Mouse (Mus musculus): Measurements from ENCODE around the gene Cecr2. TPM values are rescaled to one million over a fixed set of nuclear protein-coding genes. Genes with fewer than 3 reads are reported as not detected.
"Not testable (repeated sequence)": the region's sequence is repeated elsewhere in the genome, so short reads cannot be mapped to it uniquely, and the experiment has no call there.

Cecr2 gene
- polyA plus RNA-seq, 1 experiment from 2014 or later = 5.2 TPM

- H3K27ac ChIP-seq (replicated peaks; ENCODE audit: low read depth, low read length) = no peak overlapping the region
- ATAC-seq (ENCODE audit: low FRiP score, low TSS enrichment) (no peak), DNase-seq (no peak)
- H3K4me2 ChIP-seq (ENCODE audit: low read length) = no peak overlapping the region
- no peak overlapping the region for H3K9ac ChIP-seq (replicated peaks; ENCODE audit: low read length)
- peaks cover 78% of the 10 kb centered on the region for H3K36me3 ChIP-seq (ENCODE audit: control insufficient read depth, insufficient read depth, low read length)
- H3K27me3 ChIP-seq (ENCODE audit: control insufficient read depth, insufficient read depth, low read length) = no peaks in the 10 kb centered on the region
- WGBS = 90% methylated on average over 5 of the region's 5 CpGs
- H3K4me1 ChIP-seq (ENCODE audit: control insufficient read depth, insufficient read depth, low read length) = no peaks in the 10 kb centered on the region
- H3K4me3 ChIP-seq (replicated peaks; ENCODE audit: low read depth, low read length) = no peak overlapping the region
- H3K9me3 ChIP-seq (ENCODE audit: control insufficient read depth, low read length) = no peaks in the 10 kb centered on the region
Measured at GRCm38 (mm10) chr6:120806999-120807737, 141.0 kb downstream of the Cecr2 start.

GRCm38 (mm10) chr6:120807738-120808081 lies 141.5 kb downstream of the Cecr2 start:
- Histone ChIP-seq H3K4me1 (ENCODE audit: control insufficient read depth, insufficient read depth, low read length) (no peaks in the 10 kb centered on the region), H3K4me2 (ENCODE audit: low read length) (no peak overlapping the region), H3K27ac (replicated peaks; ENCODE audit: low read depth, low read length) (no peak overlapping the region), H3K36me3 (ENCODE audit: control insufficient read depth, insufficient read depth, low read length) (peaks cover 73% of the 10 kb centered on the region), H3K9ac (replicated peaks; ENCODE audit: low read length) (no peak overlapping the region), H3K27me3 (ENCODE audit: control insufficient read depth, insufficient read depth, low read length) (no peaks in the 10 kb centered on the region), H3K9me3 (ENCODE audit: control insufficient read depth, low read length) (no peaks in the 10 kb centered on the region), H3K4me3 (replicated peaks; ENCODE audit: low read depth, low read length) (no peak overlapping the region)
- WGBS = 97% methylated on average over 4 of the region's 4 CpGs
- ATAC-seq (ENCODE audit: low FRiP score, low TSS enrichment) (no peak), DNase-seq (no peak)

- H3K4me2 ChIP-seq (ENCODE audit: low read length); H3K4me1 ChIP-seq (ENCODE audit: control insufficient read depth, insufficient read depth, low read length); DNase-seq; H3K4me3 ChIP-seq (replicated peaks; ENCODE audit: low read depth, low read length); ATAC-seq (ENCODE audit: low FRiP score, low TSS enrichment); H3K9ac ChIP-seq (replicated peaks; ENCODE audit: low read length); H3K27ac ChIP-seq (replicated peaks; ENCODE audit: low read depth, low read length); H3K27me3 ChIP-seq (ENCODE audit: control insufficient read depth, insufficient read depth, low read length); H3K9me3 ChIP-seq (ENCODE audit: control insufficient read depth, low read length): not testable (repeated sequence)
- WGBS = 98% methylated on average over 7 of the region's 10 CpGs
- peaks cover 33% of the 10 kb centered on the region for H3K36me3 ChIP-seq (ENCODE audit: control insufficient read depth, insufficient read depth, low read length)
Measured at GRCm38 (mm10) chr6:120811999-120812398, 145.8 kb downstream of the Cecr2 start.

DNA sequence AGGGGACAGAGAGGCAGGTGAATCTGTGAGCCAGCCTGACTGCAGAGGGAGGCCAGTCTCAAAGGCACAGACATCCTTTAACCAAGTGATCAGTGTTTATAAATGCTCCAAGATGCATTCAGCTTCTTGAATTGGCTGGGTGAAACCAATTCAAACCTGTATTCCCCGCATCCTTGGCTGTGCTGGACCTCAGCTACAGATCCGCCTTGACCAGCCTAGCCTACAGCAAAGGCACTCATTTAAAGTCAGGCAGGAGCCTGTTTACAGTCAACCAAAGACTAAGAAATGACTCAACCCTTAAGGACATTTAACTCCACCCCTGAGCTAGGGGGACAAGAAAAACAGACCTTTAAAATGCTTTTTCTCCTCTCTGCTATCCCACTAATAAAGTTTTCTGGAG lies 153.1 kb downstream of the Cecr2 start:
- Histone ChIP-seq H3K9me3 (ENCODE audit: control insufficient read depth, low read length) (no peaks in the 10 kb centered on the region), H3K4me1 (ENCODE audit: control insufficient read depth, insufficient read depth, low read length) (peaks cover 13% of the 10 kb centered on the region), H3K27ac (replicated peaks; ENCODE audit: low read depth, low read length) (no peak overlapping the region), H3K27me3 (ENCODE audit: control insufficient read depth, insufficient read depth, low read length) (no peaks in the 10 kb centered on the region), H3K4me3 (replicated peaks; ENCODE audit: low read depth, low read length) (no peak overlapping the region), H3K4me2 (ENCODE audit: low read length) (no peak overlapping the region), H3K9ac (replicated peaks; ENCODE audit: low read length) (no peak overlapping the region), H3K36me3 (ENCODE audit: control insufficient read depth, insufficient read depth, low read length) (peaks cover 22% of the 10 kb centered on the region)
- 99% methylated on average over 2 of the region's 2 CpGs for WGBS
- DNase-seq (no peak), ATAC-seq (ENCODE audit: low FRiP score, low TSS enrichment) (no peak)

DNA sequence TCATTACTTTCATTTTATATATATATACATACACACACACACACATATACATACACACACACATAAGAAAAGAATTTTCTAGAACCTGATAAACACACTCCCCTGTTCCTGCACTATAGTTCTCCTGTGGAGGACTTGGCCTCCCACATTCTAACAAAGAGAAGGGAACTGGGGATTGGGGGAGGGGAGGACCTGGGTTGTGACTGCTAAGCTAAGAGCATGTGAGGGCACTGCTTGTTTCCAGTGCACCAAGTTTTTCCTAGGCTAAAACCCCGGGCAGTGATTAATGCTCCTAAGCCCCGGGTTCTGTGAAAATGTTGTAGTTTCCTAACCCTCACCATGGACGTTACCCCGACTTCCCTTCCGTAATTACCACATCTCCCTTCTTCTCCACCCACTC lies 154.0 kb downstream of the Cecr2 start:
- Histone ChIP-seq H3K4me2 (ENCODE audit: low read length) (no peak overlapping the region), H3K36me3 (ENCODE audit: control insufficient read depth, insufficient read depth, low read length) (peaks cover 22% of the 10 kb centered on the region), H3K27ac (replicated peaks; ENCODE audit: low read depth, low read length) (no peak overlapping the region), H3K9me3 (ENCODE audit: control insufficient read depth, low read length) (no peaks in the 10 kb centered on the region), H3K9ac (replicated peaks; ENCODE audit: low read length) (no peak overlapping the region), H3K4me1 (ENCODE audit: control insufficient read depth, insufficient read depth, low read length) (peaks cover 13% of the 10 kb centered on the region), H3K4me3 (replicated peaks; ENCODE audit: low read depth, low read length) (no peak overlapping the region), H3K27me3 (ENCODE audit: control insufficient read depth, insufficient read depth, low read length) (no peaks in the 10 kb centered on the region)
- 94% methylated on average over 5 of the region's 5 CpGs for WGBS
- no peak for ATAC-seq (ENCODE audit: low FRiP score, low TSS enrichment)
- no peak for DNase-seq

Small RNA genes lying within 50 kb of the gene (microRNA-seq; reads per million reads assigned to microRNA genes)
- not detected for gene Gm25193

Other genes with a start within 250 kb of the Cecr2 start
- 1.6 and 2.8 TPM in 2 replicates for gene Il17ra, start 203.1 kb upstream of the Cecr2 start, polyA plus RNA-seq (2014; fragmentation: Nextera tagmentation; extraction: Ambion mirVana)
- 4.4 and 6.3 TPM in 2 replicates for gene Tmem121b, start 172.6 kb upstream of the Cecr2 start, polyA plus RNA-seq (2014; fragmentation: Nextera tagmentation; extraction: Ambion mirVana)
- gene Hdhd5, start 135.1 kb upstream of the Cecr2 start, polyA plus RNA-seq (2014; fragmentation: Nextera tagmentation; extraction: Ambion mirVana) = 9.6 and 10.9 TPM in 2 replicates
- gene Slc25a18, start 107.2 kb downstream of the Cecr2 start, polyA plus RNA-seq (2014; fragmentation: Nextera tagmentation; extraction: Ambion mirVana) = 8.3 and 10.8 TPM in 2 replicates
- gene Atp6v1e1, start 156.4 kb downstream of the Cecr2 start, polyA plus RNA-seq (2014; fragmentation: Nextera tagmentation; extraction: Ambion mirVana) = 263 and 300 TPM in 2 replicates
- 18.7 and 33.1 TPM in 2 replicates for gene Bcl2l13, start 169.8 kb downstream of the Cecr2 start, polyA plus RNA-seq (2014; fragmentation: Nextera tagmentation; extraction: Ambion mirVana)

All from midbrain, embryonic 14.5 days (tissue).